Mouse (Mus musculus) limb, embryonic 15.5 days (tissue): ENCODE measurements around the gene Ttc39a. TPM values are rescaled to one million over a fixed set of nuclear protein-coding genes. Genes with fewer than 3 reads are reported as not detected.

Experiments
- ATAC-seq: fragments of 200-750 bp; cut with Nextera tagmentation; 2 replicates; pipeline ENCODE4 v1.8.0; 2017; ENCODE audit warnings: low read depth, moderate TSS enrichment; ENCODE audit not compliant: insufficient number of reproducible peaks, low FRiP score, low TSS enrichment
- H3K27ac ChIP-seq: fragments of 300-500 bp; sonication (generic); 2 replicates; pipeline ENCODE4 v1.5.1; 2015; ENCODE audit warnings: moderate library complexity, mild to moderate bottlenecking, inconsistent platforms
- H3K27me3 ChIP-seq: fragments of 300-500 bp; sonication (generic); 2 replicates; pipeline ENCODE4 v1.6.1; 2015; ENCODE audit warnings: inconsistent platforms
- H3K36me3 ChIP-seq: fragments of 300-500 bp; sonication (generic); 2 replicates; pipeline ENCODE4 v1.6.1; 2015; ENCODE audit warnings: inconsistent platforms
- H3K4me1 ChIP-seq: fragments of 300-500 bp; sonication (generic); 2 replicates; pipeline ENCODE4 v1.6.1; 2015; ENCODE audit warnings: inconsistent platforms
- H3K4me2 ChIP-seq: fragments of 300-500 bp; sonication (generic); 2 replicates; pipeline ENCODE4 v1.6.1; 2015; ENCODE audit warnings: mild to moderate bottlenecking, inconsistent platforms
- H3K4me3 ChIP-seq: fragments of 300-500 bp; sonication (generic); 2 replicates; pipeline ENCODE4 v1.5.1; 2015; ENCODE audit warnings: mild to moderate bottlenecking, inconsistent platforms
- H3K9ac ChIP-seq: fragments of 300-500 bp; sonication (generic); 2 replicates; pipeline ENCODE4 v1.6.1; 2015; ENCODE audit warnings: inconsistent platforms
- H3K9me3 ChIP-seq: fragments of 300-500 bp; sonication (generic); 2 replicates; pipeline ENCODE4 v1.6.1; 2016; ENCODE audit warnings: inconsistent platforms
- WGBS: fragments of 180-500 bp; shearing (Covaris S2); methylation state at CpG from one replicate; pipeline ENCODE4 v1.1.7; 2015; 5-methylcytosine and 5-hydroxymethylcytosine counted together
- polyA plus RNA-seq: library from polyadenylated mRNA; unstranded; fragments of >200 nt; fragmentation: Nextera tagmentation; extraction: Ambion mirVana; gene quantifications from 2 replicates; pipeline ENCODE4 v1.2.1, GENCODE M21; 2015

The Ttc39a gene
- polyA plus RNA-seq, 1 experiment from 2014 or later: 4.0 TPM

GRCm38 (mm10) chr4:109471606-109472005 is 65.2 kb downstream of the Ttc39a start:
- Histone ChIP-seq H3K27ac (no peak overlapping the region), H3K4me3 (no peak overlapping the region), H3K9me3 (no peaks in the 10 kb centered on the region), H3K36me3 (no peaks in the 10 kb centered on the region), H3K27me3 (no peaks in the 10 kb centered on the region), H3K4me1 (peaks cover 5% of the 10 kb centered on the region; the same call in 1 of the 2 replicates), H3K4me2 (no peak overlapping the region), H3K9ac (no peak overlapping the region)
- no peak for ATAC-seq

DNA sequence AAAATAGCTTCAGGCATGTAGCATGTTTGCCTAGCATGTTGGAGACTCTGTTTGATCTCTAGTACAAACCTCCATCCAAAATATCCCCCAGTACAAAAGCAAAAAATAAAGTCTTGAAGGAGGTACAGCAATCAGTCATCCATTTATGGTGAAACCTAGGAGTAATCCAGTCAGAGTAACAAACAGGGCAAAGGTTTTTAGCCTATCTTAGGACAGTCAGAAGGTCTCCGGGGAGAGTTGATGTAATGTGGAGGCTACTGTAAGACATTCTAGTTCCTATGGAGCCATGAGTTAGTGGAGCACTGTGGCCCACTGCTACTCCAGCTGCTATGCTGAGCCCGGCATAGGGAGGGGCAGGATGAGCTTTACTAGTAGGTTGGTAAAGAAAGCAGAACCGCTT is 66.1 kb downstream of the Ttc39a start:
- no peak for ATAC-seq
- Histone ChIP-seq H3K4me1 (peaks cover 5% of the 10 kb centered on the region; the same call in 1 of the 2 replicates), H3K4me2 (no peak overlapping the region), H3K9ac (no peak overlapping the region), H3K27ac (no peak overlapping the region), H3K27me3 (no peaks in the 10 kb centered on the region), H3K4me3 (no peak overlapping the region), H3K36me3 (no peaks in the 10 kb centered on the region), H3K9me3 (no peaks in the 10 kb centered on the region)
- WGBS: 91% methylated on average over 3 of the region's 3 CpGs

DNA sequence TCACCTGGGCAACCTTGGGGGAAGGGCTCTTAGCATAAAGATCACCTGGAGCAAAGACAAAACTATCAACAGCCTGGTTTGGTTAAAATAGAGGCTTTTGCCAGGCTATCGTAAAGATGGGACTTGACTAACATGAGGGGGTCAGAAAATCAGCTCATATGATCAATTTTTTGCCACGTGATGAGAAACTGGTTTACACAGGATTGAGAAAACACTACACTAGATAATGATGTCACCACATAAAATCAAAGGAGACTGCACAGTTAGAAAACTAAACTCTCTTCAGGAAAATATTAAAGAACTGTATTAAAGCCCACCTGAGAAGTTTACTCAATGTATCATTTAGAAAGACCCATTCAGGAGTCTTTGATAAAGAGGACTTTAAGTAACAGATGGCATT is 68.7 kb downstream of the Ttc39a start:
- no peaks in the 10 kb centered on the region for H3K27me3 ChIP-seq
- no peak for ATAC-seq
- H3K9ac ChIP-seq: no peak overlapping the region
- H3K36me3 ChIP-seq: no peaks in the 10 kb centered on the region
- no peaks in the 10 kb centered on the region for H3K9me3 ChIP-seq
- H3K27ac ChIP-seq: no peak overlapping the region
- WGBS: 40% methylated on average over 2 of the region's 2 CpGs
- peaks cover 5% of the 10 kb centered on the region; the same call in 1 of the 2 replicates for H3K4me1 ChIP-seq
- peak overlapping the region; percentile 65 for H3K4me2 ChIP-seq
- peak overlapping the region; percentile 88 for H3K4me3 ChIP-seq

DNA sequence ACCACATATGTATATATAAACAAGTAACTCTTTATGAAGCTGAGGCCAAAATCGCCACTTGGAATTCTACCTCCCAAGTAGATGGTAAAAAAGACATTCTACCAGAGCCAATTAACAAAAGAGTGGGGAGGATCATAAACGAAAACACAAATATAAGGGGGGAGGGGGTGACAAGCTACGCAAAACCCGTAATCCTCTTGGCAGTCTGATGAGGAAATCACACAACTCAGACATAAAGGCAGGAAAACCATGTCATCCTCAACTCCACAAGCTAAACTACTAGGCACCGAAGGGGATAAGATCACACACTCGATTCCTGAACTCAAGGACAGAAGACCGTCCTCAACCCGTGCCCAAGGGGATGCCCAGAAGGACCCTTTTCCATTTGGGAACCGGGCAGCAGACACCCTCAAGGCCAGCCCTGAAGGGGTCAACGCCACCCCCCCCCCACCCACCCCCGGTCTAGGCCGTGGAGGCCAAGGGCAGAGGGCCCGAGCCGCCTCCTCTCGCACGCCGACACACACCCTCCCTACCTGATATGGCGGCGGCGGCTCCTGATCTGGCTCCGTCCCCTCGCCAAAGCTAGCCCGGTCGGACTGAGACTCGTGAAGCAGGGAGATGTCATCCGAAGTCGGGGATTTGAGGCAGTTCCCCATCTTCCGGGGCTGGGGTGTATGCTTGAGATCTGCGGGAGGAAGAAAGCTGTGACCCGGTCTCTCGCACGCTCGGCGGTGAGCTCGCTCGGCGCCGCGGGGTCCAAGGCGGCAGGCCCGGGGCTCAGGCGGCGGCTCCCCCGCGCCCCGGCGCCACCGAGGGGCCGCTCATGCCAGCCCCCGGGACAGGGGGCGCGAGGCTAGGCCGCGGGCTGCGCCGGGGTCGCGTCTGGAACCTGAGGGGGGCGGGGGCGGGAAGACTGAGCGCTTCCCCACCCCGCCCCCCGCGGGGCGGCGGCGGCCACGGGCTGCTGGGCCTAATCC is 69.4 kb downstream of the Ttc39a start:
- under 1% methylated on average over 58 of the region's 68 CpGs for WGBS
- peaks cover 5% of the 10 kb centered on the region; the same call in 1 of the 2 replicates for H3K4me1 ChIP-seq
- peak overlapping the region; percentile 94 for H3K27ac ChIP-seq
- no peaks in the 10 kb centered on the region for H3K9me3 ChIP-seq
- peak overlapping the region; percentile 88 for H3K4me3 ChIP-seq
- H3K4me2 ChIP-seq: peak overlapping the region; percentile 65
- H3K9ac ChIP-seq: peak overlapping the region; percentile 98
- peak; percentile 50 for ATAC-seq
- H3K27me3 ChIP-seq: no peaks in the 10 kb centered on the region
- no peaks in the 10 kb centered on the region for H3K36me3 ChIP-seq

GRCm38 (mm10) chr4:109476554-109477014 is 70.2 kb downstream of the Ttc39a start:
- Histone ChIP-seq H3K4me1 (peaks cover 5% of the 10 kb centered on the region; the same call in 1 of the 2 replicates), H3K9me3 (no peaks in the 10 kb centered on the region), H3K4me2 (peak overlapping the region; percentile 65), H3K4me3 (peak overlapping the region; percentile 88), H3K27me3 (no peaks in the 10 kb centered on the region), H3K9ac (peak overlapping the region; percentile 98), H3K27ac (peak overlapping the region; percentile 94), H3K36me3 (no peaks in the 10 kb centered on the region)
- ATAC-seq: peak; percentile 98
- WGBS: under 1% methylated on average over 35 of the region's 39 CpGs

DNA sequence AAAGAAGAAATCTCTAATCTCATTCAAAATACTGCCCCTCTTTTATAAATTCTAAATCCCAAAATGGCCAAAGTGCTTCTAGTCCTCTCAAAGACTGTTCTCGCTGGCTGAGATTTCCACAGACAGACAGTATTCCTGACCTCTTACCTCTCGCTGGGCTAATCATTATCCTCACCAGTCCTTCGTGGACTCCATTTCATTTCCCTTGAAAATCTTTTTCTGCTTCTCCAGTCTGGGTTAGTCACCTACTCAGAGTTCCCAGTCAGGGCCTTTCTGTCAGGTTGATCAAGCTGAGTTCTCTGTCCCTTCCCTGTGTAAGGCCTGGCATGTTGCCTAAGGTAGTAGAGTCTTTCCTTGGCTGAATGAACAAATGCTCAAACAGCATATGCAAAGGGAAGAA is 71.0 kb downstream of the Ttc39a start:
- H3K27me3 ChIP-seq: no peaks in the 10 kb centered on the region
- H3K4me1 ChIP-seq: peaks cover 5% of the 10 kb centered on the region; the same call in 1 of the 2 replicates
- no peak overlapping the region for H3K4me2 ChIP-seq
- H3K36me3 ChIP-seq: no peaks in the 10 kb centered on the region
- H3K9me3 ChIP-seq: no peaks in the 10 kb centered on the region
- no peak overlapping the region for H3K4me3 ChIP-seq
- WGBS: 89% methylated on average over 3 of the region's 3 CpGs
- H3K9ac ChIP-seq: no peak overlapping the region
- H3K27ac ChIP-seq: no peak overlapping the region
- no peak for ATAC-seq

GRCm38 (mm10) chr4:109481424-109481823 is 75.0 kb downstream of the Ttc39a start:
- WGBS: 86% methylated on average over 2 of the region's 2 CpGs

DNA sequence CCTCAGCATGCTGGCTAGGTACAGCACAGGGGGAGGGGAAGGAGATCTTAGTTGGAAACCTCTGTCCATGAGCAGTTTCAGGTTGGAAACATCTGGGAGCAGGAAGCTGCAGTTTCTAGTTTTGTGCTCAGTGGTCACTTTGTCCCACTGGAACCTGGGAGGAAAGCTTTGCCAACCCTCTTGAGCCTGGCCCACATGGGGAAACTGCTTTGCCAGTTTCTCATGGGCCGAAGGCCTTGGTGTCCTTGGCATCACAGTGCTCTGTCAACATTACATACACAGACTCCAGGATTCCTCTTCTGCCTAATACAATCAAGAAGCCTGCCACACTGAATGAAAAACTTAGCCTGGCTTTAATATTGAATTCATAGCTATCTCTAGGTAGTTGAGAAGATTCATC is 76.3 kb downstream of the Ttc39a start:
- Histone ChIP-seq H3K4me1 (no peaks in the 10 kb centered on the region), H3K9ac (no peak overlapping the region), H3K4me2 (no peak overlapping the region), H3K27ac (no peak overlapping the region), H3K9me3 (no peaks in the 10 kb centered on the region), H3K27me3 (no peaks in the 10 kb centered on the region), H3K36me3 (no peaks in the 10 kb centered on the region), H3K4me3 (no peak overlapping the region)
- no peak for ATAC-seq
- 97% methylated on average over 1 of the region's 1 CpGs for WGBS

More at GRCm38 (mm10) chr4:109481424-109481823, 75.0 kb downstream of the Ttc39a start:
- Histone ChIP-seq H3K9me3 (no peaks in the 10 kb centered on the region), H3K4me2 (no peak overlapping the region), H3K9ac (no peak overlapping the region), H3K4me3 (no peak overlapping the region), H3K4me1 (no peaks in the 10 kb centered on the region), H3K27me3 (no peaks in the 10 kb centered on the region), H3K27ac (no peak overlapping the region), H3K36me3 (no peaks in the 10 kb centered on the region)
- ATAC-seq: no peak

- Histone ChIP-seq H3K27me3 (no peaks in the 10 kb centered on the region), H3K4me1 (no peaks in the 10 kb centered on the region), H3K4me2 (no peak within 1 kb of the TSS), H3K36me3 (no peaks in the 10 kb centered on the region), H3K4me3 (no peak within 1 kb of the TSS), H3K9me3 (no peaks in the 10 kb centered on the region), H3K9ac (no peak within 1 kb of the TSS), H3K27ac (no peak within 1 kb of the TSS)
- 74% methylated on average over 3 of the region's 3 CpGs for WGBS
- no peak for ATAC-seq
These were observed 78.2 kb downstream of the Ttc39a start, which contains the start of gene Rnf11 for GRCm38 (mm10) chr4:109484621-109485020. Gene Rnf11, minus strand, starts transcription at chr4:109484728.

- H3K4me1 ChIP-seq: no peaks in the 10 kb centered on the region
- no peak for ATAC-seq
- H3K27ac ChIP-seq: no peak overlapping the region
- no peak overlapping the region for H3K4me3 ChIP-seq
- no peak overlapping the region for H3K9ac ChIP-seq
- no peaks in the 10 kb centered on the region for H3K9me3 ChIP-seq
- no peak overlapping the region for H3K4me2 ChIP-seq
- H3K36me3 ChIP-seq: no peaks in the 10 kb centered on the region
- H3K27me3 ChIP-seq: no peaks in the 10 kb centered on the region
- WGBS: 63% methylated on average over 1 of the region's 1 CpGs
These were observed 82.4 kb downstream of the Ttc39a start for GRCm38 (mm10) chr4:109488812-109489211.

- no peak overlapping the region for H3K4me3 ChIP-seq
- no peak for ATAC-seq
- no peaks in the 10 kb centered on the region for H3K9me3 ChIP-seq
These were observed 87.2 kb downstream of the Ttc39a start for GRCm38 (mm10) chr4:109493581-109493980.

More at GRCm38 (mm10) chr4:109493581-109493980, 87.2 kb downstream of the Ttc39a start:
- Histone ChIP-seq H3K9ac (no peak overlapping the region), H3K27ac (no peak overlapping the region), H3K27me3 (no peaks in the 10 kb centered on the region), H3K36me3 (no peaks in the 10 kb centered on the region), H3K4me2 (no peak overlapping the region), H3K4me1 (no peaks in the 10 kb centered on the region)
